Mouse (Mus musculus): ENCODE measurements around the gene Dhx33.

- TF ChIP-seq POLR2A (IDR thresholded peaks at IDR 0.05; ENCODE audit: extremely low read depth, insufficient read depth, low read length) (no peak), CTCF (IDR thresholded peaks at IDR 0.05; ENCODE audit: low read depth, low read length) (no peak)
Observed at GRCm38 (mm10) chr11:71033163-71033761, 29.0 kb upstream of the Dhx33 start, which contains the start of gene 6330403K07Rik.

Measured in liver, adult 2 months (tissue).